Mouse (Mus musculus) naive thymus-derived CD4-positive, alpha-beta T cell, adult 2 months (primary cell): ENCODE measurements at regions not wholly inside any gene's neighbourhood (a gene's known extent, or its start where the extent isn't known, plus 50 kb on each side); places are given as distances from the start of the nearest gene placed in this dataset.

ENCODE experiments used
- DNase-seq: peaks from one replicate; pipeline ENCODE4 v3.0.0-alpha.2; 2011; ENCODE audit warnings: low read depth

DNA sequence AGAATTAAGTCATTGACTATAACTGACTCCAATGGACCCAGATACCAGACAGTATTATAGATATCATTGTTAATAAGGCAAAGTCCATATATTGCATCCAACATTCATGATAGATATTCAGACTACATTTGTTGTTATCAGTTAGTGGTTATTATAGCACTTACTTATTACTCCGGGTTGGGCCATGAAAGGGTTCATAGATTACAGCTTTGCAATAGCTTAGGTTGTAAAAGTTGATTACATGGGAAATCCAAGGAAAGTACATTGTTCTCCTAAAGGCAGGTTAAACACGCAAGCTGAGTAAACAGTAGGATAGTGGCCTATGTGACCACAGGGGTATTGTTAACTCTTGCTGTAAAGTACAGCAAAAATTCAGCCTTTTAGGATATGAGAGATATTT, 89.3 kb upstream of the Actbl2 start:
- DNase-seq: no peak

DNA sequence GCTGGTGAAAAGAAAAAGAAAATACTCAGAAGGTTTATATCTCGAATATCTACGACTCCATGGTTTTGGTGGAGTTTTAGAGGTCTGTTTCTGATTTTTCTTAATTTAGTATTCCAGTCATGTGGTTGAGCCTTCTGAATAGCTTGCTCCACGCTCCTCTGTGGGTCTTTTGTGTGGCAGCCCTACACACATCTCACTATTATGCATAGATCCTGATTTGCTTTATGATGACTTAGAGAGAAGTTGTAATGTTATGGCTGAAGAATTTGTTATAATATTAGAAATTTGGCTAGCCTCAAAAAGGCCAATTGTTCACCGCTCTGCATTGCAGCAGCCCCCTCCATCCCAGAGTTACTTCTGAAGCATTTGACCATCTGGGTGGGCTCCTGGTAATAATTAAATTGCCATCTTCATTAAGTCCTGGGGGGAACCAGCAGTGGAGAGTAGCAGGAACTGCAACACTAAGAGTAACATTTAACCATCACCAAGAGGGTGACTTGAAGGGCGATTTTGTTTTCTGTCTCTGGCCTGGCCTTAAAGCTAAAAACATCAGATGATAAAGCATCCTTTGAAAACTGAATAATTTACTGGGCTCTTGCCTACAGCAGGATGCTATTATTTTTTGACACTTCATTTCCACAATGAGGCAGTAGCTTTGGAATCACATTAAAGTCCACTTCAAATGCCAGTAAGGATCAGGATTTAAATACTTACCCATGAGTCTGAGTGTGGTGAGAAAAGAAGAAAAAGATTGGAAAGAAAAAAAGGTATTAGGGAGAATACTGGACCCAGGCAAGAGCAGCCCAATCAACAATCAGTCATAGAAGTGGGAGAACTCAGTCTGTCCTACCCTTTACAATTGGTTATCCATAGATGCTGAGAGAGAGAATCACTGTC, 84.3 kb upstream of the Actbl2 start:
- no peak for DNase-seq

DNA sequence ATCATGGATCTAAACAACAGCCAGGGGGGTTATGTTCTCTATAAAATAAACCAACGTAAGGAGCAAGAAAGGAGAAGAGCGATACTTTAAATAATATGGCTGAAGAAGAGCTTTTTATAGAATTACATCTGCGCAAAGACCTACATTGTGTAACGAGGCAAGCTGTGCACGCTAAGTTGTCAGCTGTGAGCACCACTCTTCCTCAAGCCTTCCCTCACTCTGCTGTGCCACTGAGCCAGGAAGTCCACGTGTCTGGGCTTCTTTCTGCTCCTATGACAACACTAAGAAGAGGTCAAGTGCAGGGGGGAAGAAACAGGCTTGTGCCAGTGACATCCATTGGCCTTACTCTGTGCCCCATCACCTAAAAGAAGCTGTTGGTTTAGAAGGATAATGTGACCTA, 75.6 kb upstream of the Actbl2 start:
- no peak for DNase-seq

DNA sequence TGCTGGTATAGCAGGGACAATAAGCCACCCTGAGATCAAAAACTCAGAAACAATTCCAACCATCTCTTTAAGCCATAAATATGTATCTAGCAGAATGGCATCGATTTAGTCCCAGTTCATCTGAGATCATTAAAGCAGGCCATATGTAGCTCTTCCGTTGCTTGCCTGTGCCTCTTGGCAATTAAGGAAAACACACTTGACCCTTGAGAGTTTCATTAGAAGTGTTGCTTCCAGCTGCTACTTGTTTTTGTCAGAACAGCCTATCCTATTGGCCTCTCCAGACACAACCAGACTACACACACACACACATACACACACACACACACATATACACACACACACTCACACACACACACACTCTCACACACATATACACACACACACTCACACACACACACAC, 71.5 kb upstream of the Actbl2 start:
- no peak for DNase-seq

DNA sequence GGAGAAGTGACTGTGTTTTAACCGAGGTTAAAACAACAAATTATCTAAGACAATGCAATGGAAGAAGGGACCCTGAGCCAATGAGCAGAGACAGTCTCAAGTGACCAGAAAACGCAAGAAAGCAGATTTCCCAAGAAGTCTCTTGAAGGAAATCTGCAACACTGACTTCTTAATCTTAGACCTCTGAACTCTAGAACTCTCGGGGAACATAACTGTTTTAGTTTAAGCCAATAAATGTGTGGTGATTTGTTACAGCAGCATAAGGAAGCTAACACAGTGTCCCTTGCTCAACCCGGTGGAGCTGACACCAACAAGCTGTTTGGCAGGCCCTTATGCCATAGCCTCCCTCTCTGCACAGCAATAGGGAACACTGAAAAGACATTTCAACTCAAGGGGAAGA, 69.0 kb upstream of the Actbl2 start:
- no peak for DNase-seq

DNA sequence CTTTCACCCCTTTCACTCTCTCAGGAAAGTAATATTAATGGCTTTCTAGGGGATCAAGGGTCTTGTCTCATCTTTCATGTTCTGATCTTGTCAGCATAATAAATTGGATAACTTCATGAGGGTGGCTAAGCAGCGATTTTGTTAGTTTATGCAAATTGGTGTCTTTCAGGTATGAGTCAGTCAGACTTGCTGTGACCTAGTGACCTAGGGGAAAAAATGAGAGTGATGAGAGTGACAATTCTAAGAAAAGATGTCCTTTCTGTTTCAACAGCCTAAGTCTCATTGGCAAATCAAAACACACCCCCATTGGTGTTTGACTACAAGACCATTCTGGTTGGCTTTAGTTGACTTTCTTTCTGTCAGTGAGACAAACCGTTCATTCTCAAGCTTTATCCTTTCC, 68.0 kb upstream of the Actbl2 start:
- no peak for DNase-seq

DNA sequence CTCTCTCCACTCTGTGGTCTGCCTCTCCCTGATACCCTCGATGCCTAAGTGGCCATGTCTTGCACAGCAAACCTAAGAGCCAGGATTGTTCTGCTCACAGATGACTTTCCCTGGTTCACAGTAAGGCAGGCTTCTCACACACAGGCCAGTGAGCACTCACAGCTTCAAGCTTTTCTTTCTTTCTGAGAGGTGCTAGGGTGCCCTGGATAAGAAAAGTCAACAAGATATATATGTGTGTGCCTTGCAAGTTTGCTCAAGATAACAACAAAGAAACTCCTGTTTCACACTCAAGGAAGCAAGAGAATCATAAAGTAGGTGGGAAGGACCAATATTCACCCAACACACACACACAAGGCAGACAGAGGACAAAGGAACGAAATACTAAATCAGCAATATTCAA, 60.9 kb upstream of the Actbl2 start:
- DNase-seq: no peak

DNA sequence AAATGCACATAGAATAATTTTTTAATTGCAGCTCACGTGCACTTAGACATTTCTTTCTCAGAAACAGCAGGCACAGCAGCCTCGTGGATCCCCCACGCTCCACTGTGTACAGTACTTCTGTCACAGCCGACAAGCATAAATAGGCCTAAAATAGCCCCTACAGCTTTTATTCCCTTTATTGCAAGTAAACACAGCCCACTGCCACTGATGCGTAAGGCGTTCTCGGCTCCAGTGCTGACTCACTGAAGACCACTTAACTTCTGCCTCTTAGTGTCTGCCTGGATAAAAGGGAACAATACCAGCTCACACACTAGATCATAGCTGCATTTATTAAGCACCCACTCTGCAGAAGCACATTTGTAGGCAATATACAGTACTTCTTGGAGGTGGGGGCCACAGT, 60.5 kb upstream of the Actbl2 start:
- no peak for DNase-seq

DNA sequence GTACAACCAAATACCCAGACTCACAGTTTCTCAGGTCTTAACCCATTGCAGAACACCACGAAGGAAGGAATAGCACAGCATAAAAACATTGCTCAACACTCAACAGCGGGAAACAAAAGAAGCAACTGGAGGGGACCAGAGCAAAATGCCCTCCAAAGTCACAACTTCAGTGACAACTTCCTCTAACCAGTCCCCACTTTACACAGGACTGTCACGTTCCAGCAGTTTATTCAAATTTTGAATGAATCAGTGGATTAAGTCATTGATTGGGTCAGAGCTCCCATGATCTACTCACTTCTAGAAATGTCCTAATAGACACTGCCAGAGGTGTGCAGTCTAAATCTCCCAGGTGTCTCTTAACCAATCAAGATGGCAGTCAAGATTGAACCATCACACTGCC, 53.3 kb upstream of the Actbl2 start:
- no peak for DNase-seq

DNA sequence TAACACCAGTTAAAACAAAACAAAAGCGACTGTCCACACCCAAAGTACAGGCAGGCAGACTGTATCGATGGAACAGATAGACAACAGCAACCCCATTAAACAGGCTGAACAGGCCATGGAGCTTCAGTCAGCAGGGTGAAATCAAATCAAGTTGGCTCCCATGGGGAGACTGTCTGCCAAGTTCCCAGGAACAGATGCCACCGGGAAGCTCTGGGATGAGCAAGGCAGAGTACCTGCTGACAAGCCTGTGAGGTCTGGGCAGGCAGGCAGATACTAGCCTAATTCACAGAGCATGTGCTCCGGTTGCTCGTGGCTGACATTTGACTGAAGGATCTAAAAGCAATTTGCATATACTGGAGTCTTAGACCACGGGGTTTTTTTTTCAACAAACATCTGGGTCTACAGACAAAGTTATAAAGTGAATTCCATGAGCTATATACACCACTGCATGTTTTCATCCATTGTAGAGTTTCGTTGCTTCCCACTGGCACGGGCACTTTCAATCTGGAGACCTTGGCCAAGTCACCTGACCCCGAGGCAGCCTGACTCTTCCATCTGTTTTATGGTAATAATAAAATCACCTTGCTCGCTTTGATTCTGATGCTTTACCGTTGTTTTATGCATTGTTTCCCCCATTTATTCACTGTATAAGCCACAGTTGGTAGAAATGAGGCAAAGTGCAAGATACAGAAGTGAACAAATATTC, 50.1 kb upstream of the Actbl2 start:
- no peak for DNase-seq
